Mouse (Mus musculus) liver, embryonic 14.5 days (tissue): Measurements from ENCODE around the gene Vsig2.

ENCODE experiments used
- CTCF ChIP-seq: IDR thresholded peaks from 2 replicates; pipeline ENCODE4 v1.5.1; 2016; ENCODE audit warnings: antibody characterized with exemption, low read depth, control low read depth
- EP300 ChIP-seq: IDR thresholded peaks from 2 replicates; pipeline ENCODE4 v1.6.1; 2016; ENCODE audit warnings: antibody characterized with exemption, low read depth

DNA sequence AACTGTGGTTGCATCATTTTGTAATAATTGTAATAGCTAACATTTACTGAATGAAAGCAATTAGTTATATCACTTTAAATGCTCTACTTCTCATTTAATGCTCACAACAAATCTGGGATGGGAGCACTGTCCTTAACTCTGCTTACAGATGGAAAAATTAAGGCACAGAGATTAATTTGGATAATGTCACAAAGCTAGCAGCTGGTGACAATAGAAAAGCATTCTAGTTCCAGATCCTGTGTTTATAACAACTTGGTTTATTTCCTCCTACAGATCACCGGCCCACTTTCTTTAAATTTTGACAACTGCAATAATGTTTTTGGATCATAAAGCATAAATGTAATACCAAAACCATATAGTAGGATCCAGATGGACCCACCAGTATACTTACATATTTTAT, 33.0 kb upstream of the Vsig2 start:
- TF ChIP-seq EP300 (no peak), CTCF (no peak)
